Mouse (Mus musculus) lung, postnatal 0 days (tissue): Measurements from ENCODE around the gene Stub1.

Experiments used
- CTCF ChIP-seq: IDR thresholded peaks from 2 replicates; pipeline ENCODE4 v1.5.1; 2016; ENCODE audit warnings: antibody characterized with exemption, mild to moderate bottlenecking
- EP300 ChIP-seq: IDR thresholded peaks from 2 replicates; pipeline ENCODE4 v1.6.1; 2016; ENCODE audit warnings: antibody characterized with exemption, mild to moderate bottlenecking, control low read depth

- TF ChIP-seq CTCF, result no peak
- TF ChIP-seq EP300, result no peak
Measured at GRCm38 (mm10) chr17:25817662-25818061, 15.5 kb downstream of the Stub1 start.
